Mouse (Mus musculus): ENCODE measurements around the gene Cdcp1. TPM values are rescaled to one million over a fixed set of nuclear protein-coding genes. Genes with fewer than 3 reads are reported as not detected.

The Cdcp1 gene
- total RNA-seq, 2 experiments from 2014 or later: 0.06 to 0.18 TPM

Other genes with a start within 250 kb of the Cdcp1 start
- gene Tmem42, start 194.7 kb downstream of the Cdcp1 start, total RNA-seq (2021): 10 to 100 TPM; 33.3 to 33.9 TPM
- gene Tgm4, start 181.3 kb downstream of the Cdcp1 start, total RNA-seq (2021): 1 to 10 TPM; 1.2 to 1.7 TPM
- gene Zdhhc3, start 102.8 kb downstream of the Cdcp1 start, total RNA-seq (2021): 10 to 100 TPM; 70.4 to 73.6 TPM
- 10 to 100 TPM; 37.6 to 39.1 TPM for gene Exosc7, start 102.8 kb downstream of the Cdcp1 start, total RNA-seq (2021)
- gene Clec3b, start 65.1 kb downstream of the Cdcp1 start, total RNA-seq (2021): 1 to 10 TPM; 5.2 to 5.4 TPM
- 10 to 100 TPM; 57.5 to 74.7 TPM for gene Tmem158, start 44.7 kb upstream of the Cdcp1 start, total RNA-seq (2021)
- gene Lars2, start 150.9 kb upstream of the Cdcp1 start, total RNA-seq (2021): 10 to 100 TPM; 29.7 to 35.2 TPM